Mouse (Mus musculus) hindbrain, embryonic 14.5 days (tissue): Measurements from ENCODE around the gene Nsdhl. TPM values are rescaled to one million over a fixed set of nuclear protein-coding genes. Genes with fewer than 3 reads are reported as not detected.
A peak's percentile ranks its signal among the peaks of the same experiment; 100 is the strongest.

Experiments used
- ATAC-seq: fragments of 200-750 bp; cut with Nextera tagmentation; 2 replicates; pipeline ENCODE4 v1.8.0; 2017; ENCODE audit warnings: moderate number of reproducible peaks, mild to moderate bottlenecking, moderate TSS enrichment, moderate library complexity; ENCODE audit not compliant: low FRiP score
- DNase-seq: peaks from one replicate; pipeline ENCODE4 v3.0.0-alpha.2; 2015; ENCODE audit warnings: low spot score
- H3K27ac ChIP-seq: fragments of 300-500 bp; sonication (generic); 2 replicates; pipeline ENCODE4 v1.5.1; 2014; ENCODE audit warnings: mild to moderate bottlenecking, moderate library complexity
- H3K27me3 ChIP-seq: fragments of 300-500 bp; sonication (generic); 2 replicates; pipeline ENCODE4 v1.6.1; 2014; ENCODE audit warnings: mild to moderate bottlenecking, low read length, mixed read lengths; ENCODE audit not compliant: control insufficient read depth, insufficient read depth
- H3K36me3 ChIP-seq: fragments of 300-500 bp; sonication (generic); replicated peaks from 2 replicates; pipeline ENCODE4 v1.6.1; 2014; ENCODE audit not compliant: control insufficient read depth, insufficient read depth
- H3K4me1 ChIP-seq: fragments of 300-500 bp; sonication (generic); replicated peaks from 2 replicates; pipeline ENCODE4 v1.6.1; 2014; ENCODE audit warnings: antibody characterized with exemption, low read length, mixed read lengths; ENCODE audit not compliant: control insufficient read depth, insufficient read depth
- H3K4me2 ChIP-seq: fragments of 300-500 bp; sonication (generic); replicated peaks from 2 replicates; pipeline ENCODE4 v1.6.1; 2014; ENCODE audit warnings: mild to moderate bottlenecking, moderate library complexity
- H3K4me3 ChIP-seq: fragments of 300-500 bp; sonication (generic); replicated peaks from 2 replicates; pipeline ENCODE4 v1.5.1; 2014; ENCODE audit warnings: mild to moderate bottlenecking, low read length
- H3K9ac ChIP-seq: fragments of 300-500 bp; sonication (generic); 2 replicates; pipeline ENCODE4 v1.6.1; 2014
- H3K9me3 ChIP-seq: fragments of 300-500 bp; sonication (generic); 2 replicates; pipeline ENCODE4 v1.6.1; 2016; ENCODE audit warnings: low read length; ENCODE audit not compliant: control insufficient read depth
- WGBS: fragments of 180-500 bp; shearing (Covaris S2); extraction: QIAGEN DNeasy Blood & Tissue Kit; methylation state at CpG from one replicate; pipeline ENCODE4 v1.1.7; 2014; 5-methylcytosine and 5-hydroxymethylcytosine counted together
- polyA plus RNA-seq: library from polyadenylated mRNA; unstranded; fragments of >200 nt; fragmentation: Nextera tagmentation; extraction: Ambion mirVana; gene quantifications from 2 replicates; pipeline ENCODE4 v1.2.1, GENCODE M21; 2014

The Nsdhl gene
- polyA plus RNA-seq, 1 experiment from 2014 or later, result 51.0 TPM

DNA sequence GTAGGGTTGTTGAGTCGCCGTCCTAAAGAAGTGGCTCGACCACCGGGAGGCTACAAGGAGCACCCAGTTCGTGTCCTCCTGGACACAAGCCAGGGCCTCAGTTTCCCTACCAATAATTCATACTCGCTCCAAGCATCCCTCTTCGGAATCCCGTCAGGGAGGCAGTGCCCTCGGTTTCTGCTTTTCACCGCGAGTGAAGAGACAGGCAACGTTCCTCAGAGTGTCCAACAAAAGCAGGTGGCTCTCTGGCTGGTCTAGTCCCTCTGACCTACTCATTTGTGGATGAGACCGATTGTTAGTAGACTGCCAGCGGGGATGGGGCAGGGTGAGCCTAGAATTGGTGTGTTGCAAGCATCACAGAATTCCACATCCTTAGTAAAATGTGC lies 69.2 kb downstream of the Nsdhl start:
- peak overlapping the region; percentile 33 for H3K4me3 ChIP-seq
- H3K4me2 ChIP-seq, result peak overlapping the region; percentile 51
- H3K9me3 ChIP-seq, result no peaks in the 10 kb centered on the region
- H3K4me1 ChIP-seq, result no peaks in the 10 kb centered on the region
- no peak overlapping the region for H3K9ac ChIP-seq
- 29% methylated on average over 14 of the region's 14 CpGs for WGBS
- DNase-seq (no peak), ATAC-seq (no peak)
- no peaks in the 10 kb centered on the region for H3K36me3 ChIP-seq
- H3K27ac ChIP-seq, result no peak overlapping the region
- peaks cover 14% of the 10 kb centered on the region for H3K27me3 ChIP-seq

- WGBS, result 90% methylated on average over 3 of the region's 3 CpGs
- no peak overlapping the region for H3K9ac ChIP-seq
- H3K27me3 ChIP-seq, result peaks cover 14% of the 10 kb centered on the region
- no peaks in the 10 kb centered on the region for H3K4me1 ChIP-seq
- H3K36me3 ChIP-seq, result no peaks in the 10 kb centered on the region
- H3K9me3 ChIP-seq, result no peaks in the 10 kb centered on the region
- H3K4me2 ChIP-seq, result no peak overlapping the region
- no peak for ATAC-seq
- H3K4me3 ChIP-seq, result no peak overlapping the region
- H3K27ac ChIP-seq, result no peak overlapping the region
- DNase-seq, result no peak
Measured at GRCm38 (mm10) chrX:72988431-72988830, 70.1 kb downstream of the Nsdhl start.

DNA sequence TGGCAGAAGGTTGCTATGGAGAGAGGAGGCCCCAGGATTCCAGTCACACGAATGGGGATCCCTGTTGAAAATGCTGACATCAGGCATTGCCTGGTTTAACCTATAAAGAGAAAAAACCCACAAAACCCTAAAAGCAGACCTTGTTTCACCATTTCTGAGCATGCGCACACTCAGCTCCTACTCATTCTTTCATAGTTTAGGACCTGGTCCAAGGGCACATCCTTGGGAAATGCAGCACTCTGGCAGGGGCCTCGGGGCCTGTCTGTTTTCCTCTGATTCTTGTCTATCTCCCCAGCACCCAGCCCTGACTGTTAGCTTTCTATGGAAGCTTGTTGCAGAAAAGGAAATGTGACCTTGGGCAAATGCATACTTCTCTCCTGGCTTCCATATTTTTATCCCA lies 72.2 kb downstream of the Nsdhl start:
- Histone ChIP-seq H3K4me2 (no peak overlapping the region), H3K9ac (no peak overlapping the region), H3K4me1 (no peaks in the 10 kb centered on the region), H3K4me3 (no peak overlapping the region), H3K27ac (no peak overlapping the region), H3K9me3 (no peaks in the 10 kb centered on the region), H3K27me3 (peaks cover 14% of the 10 kb centered on the region), H3K36me3 (no peaks in the 10 kb centered on the region)
- no peak for DNase-seq
- 69% methylated on average over 3 of the region's 3 CpGs for WGBS
- ATAC-seq, result no peak

- H3K9me3 ChIP-seq, result no peaks in the 10 kb centered on the region
- no peaks in the 10 kb centered on the region for H3K4me1 ChIP-seq
- no peak overlapping the region for H3K9ac ChIP-seq
- no peak overlapping the region for H3K4me3 ChIP-seq
- H3K27me3 ChIP-seq, result 0 out of 2 replicates have a peak, but pooled peaks cover 6% of the 10 kb centered on the region
- 65% methylated on average over 5 of the region's 5 CpGs for WGBS
- H3K4me2 ChIP-seq, result no peak overlapping the region
- DNase-seq, result no peak
- no peaks in the 10 kb centered on the region for H3K36me3 ChIP-seq
- ATAC-seq, result no peak
- no peak overlapping the region for H3K27ac ChIP-seq
Measured at GRCm38 (mm10) chrX:72992291-72992919, 74.0 kb downstream of the Nsdhl start.

DNA sequence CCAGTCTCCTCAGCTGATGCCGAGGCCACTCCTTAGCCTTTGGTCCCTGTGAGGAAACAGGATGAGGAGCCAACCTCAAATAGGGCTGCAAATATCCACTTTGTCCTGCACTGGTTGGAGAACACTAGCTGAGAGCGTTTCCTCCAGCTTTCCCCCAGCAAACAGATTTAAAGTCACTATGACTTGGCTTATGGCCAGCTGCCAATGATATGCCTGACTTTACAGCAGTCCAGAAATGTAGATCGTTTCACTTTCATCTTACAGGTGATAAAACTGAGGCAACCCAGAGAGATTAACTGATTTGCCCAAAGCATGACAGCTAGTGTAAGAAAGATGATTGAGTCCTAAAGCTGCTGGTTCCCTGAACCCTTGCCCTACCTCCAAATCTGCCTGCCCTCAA lies 77.2 kb downstream of the Nsdhl start:
- no peak overlapping the region for H3K4me2 ChIP-seq
- peak; percentile 27 for DNase-seq
- WGBS, result 91% methylated on average over 3 of the region's 3 CpGs

GRCm38 (mm10) chrX:73003110-73003509 lies 84.8 kb downstream of the Nsdhl start:
- no peak overlapping the region for H3K4me2 ChIP-seq
- no peak for DNase-seq
- H3K9ac ChIP-seq, result no peak overlapping the region
- H3K4me1 ChIP-seq, result no peaks in the 10 kb centered on the region
- H3K27me3 ChIP-seq, result no peaks in the 10 kb centered on the region
- H3K4me3 ChIP-seq, result no peak overlapping the region
- ATAC-seq, result no peak
- no peaks in the 10 kb centered on the region for H3K36me3 ChIP-seq
- WGBS, result 84% methylated on average over 5 of the region's 5 CpGs
- no peak overlapping the region for H3K27ac ChIP-seq
- no peaks in the 10 kb centered on the region for H3K9me3 ChIP-seq

More for the DNA sequence above, 77.2 kb downstream of the Nsdhl start:
- no peak for ATAC-seq
- H3K9me3 ChIP-seq, result no peaks in the 10 kb centered on the region
- no peak overlapping the region for H3K27ac ChIP-seq
- H3K9ac ChIP-seq, result no peak overlapping the region
- H3K27me3 ChIP-seq, result no peaks in the 10 kb centered on the region
- no peaks in the 10 kb centered on the region for H3K36me3 ChIP-seq
- no peak overlapping the region for H3K4me3 ChIP-seq
- no peaks in the 10 kb centered on the region for H3K4me1 ChIP-seq

GRCm38 (mm10) chrX:73005678-73006077 lies 87.3 kb downstream of the Nsdhl start:
- H3K4me3 ChIP-seq, result no peak overlapping the region
- H3K4me2 ChIP-seq, result no peak overlapping the region
- no peak overlapping the region for H3K9ac ChIP-seq
- DNase-seq (no peak), ATAC-seq (no peak)
- no peaks in the 10 kb centered on the region for H3K4me1 ChIP-seq
- no peaks in the 10 kb centered on the region for H3K36me3 ChIP-seq
- 74% methylated on average over 4 of the region's 4 CpGs for WGBS
- no peaks in the 10 kb centered on the region for H3K9me3 ChIP-seq
- H3K27me3 ChIP-seq, result no peaks in the 10 kb centered on the region
- H3K27ac ChIP-seq, result no peak overlapping the region

- Histone ChIP-seq H3K9me3 (no peaks in the 10 kb centered on the region), H3K9ac (peak overlapping the region; percentile 47), H3K36me3 (no peaks in the 10 kb centered on the region), H3K4me1 (no peaks in the 10 kb centered on the region), H3K27me3 (no peaks in the 10 kb centered on the region), H3K27ac (peak overlapping the region; percentile 81), H3K4me3 (peak overlapping the region; percentile 24), H3K4me2 (peak overlapping the region; percentile 53)
- WGBS, result 17% methylated on average over 24 of the region's 27 CpGs
- DNase-seq, result peak; percentile 92
- ATAC-seq, result peak; percentile 99
Measured at GRCm38 (mm10) chrX:73007597-73008479, 89.5 kb downstream of the Nsdhl start.
